Mouse (Mus musculus) liver, embryonic 14.5 days (tissue): ENCODE data around the gene Mprip. TPM values are rescaled to one million over a fixed set of nuclear protein-coding genes. Genes with fewer than 3 reads are reported as not detected.

Experiments used
- ATAC-seq: fragments of 200-750 bp; cut with Nextera tagmentation; 2 replicates; pipeline ENCODE4 v1.8.0; 2017; ENCODE audit warnings: moderate number of reproducible peaks, mild to moderate bottlenecking, moderate library complexity; ENCODE audit not compliant: insufficient read depth
- DNase-seq, 3 experiments: peaks; one replicate each; pipeline ENCODE4 v3.0.0-alpha.2; 2012 to 2013; ENCODE audit warnings: low read depth in 3 of 3, low spot score in 3 of 3
- H3K27ac ChIP-seq: fragments of 300-500 bp; sonication (generic); 2 replicates; pipeline ENCODE4 v1.5.1; 2014; ENCODE audit warnings: moderate library complexity, mild to moderate bottlenecking, control low read depth, inconsistent platforms
- H3K27me3 ChIP-seq: fragments of 300-500 bp; sonication (generic); 2 replicates; pipeline ENCODE4 v1.6.1; 2014; ENCODE audit warnings: mild to moderate bottlenecking, low read length, moderate library complexity; ENCODE audit not compliant: control insufficient read depth, insufficient read depth
- H3K36me3 ChIP-seq: fragments of 300-500 bp; sonication (generic); replicated peaks from 2 replicates; pipeline ENCODE4 v1.6.1; 2014; ENCODE audit warnings: low read depth; ENCODE audit not compliant: control insufficient read depth, insufficient read depth
- H3K4me1 ChIP-seq, 2 experiments: fragments of 200-500 bp in 1 of 2; fragments of 300-500 bp in 1 of 2; sonication (generic) in 1 of 2; replicated peaks; 2 replicates each; pipeline ENCODE4 v1.6.1; 2012 to 2014; ENCODE audit warnings: antibody characterized with exemption in 1 of 2, inconsistent platforms in 1 of 2, low read length in 1 of 2; ENCODE audit not compliant: control insufficient read depth in 2 of 2, insufficient read depth in 2 of 2
- H3K4me2 ChIP-seq: fragments of 300-500 bp; sonication (generic); 2 replicates; pipeline ENCODE4 v1.6.1; 2014; ENCODE audit warnings: low read depth, mild to moderate bottlenecking, control low read depth, moderate library complexity
- H3K4me3 ChIP-seq, 2 experiments: fragments of 200-500 bp in 1 of 2; fragments of 300-500 bp in 1 of 2; sonication (generic) in 1 of 2; 2 replicates each; pipeline ENCODE4 v1.5.1; 2012 to 2014; ENCODE audit warnings: low read depth in 2 of 2, low read length in 2 of 2, mild to moderate bottlenecking in 2 of 2, control low read depth in 1 of 2, inconsistent platforms in 1 of 2, moderate library complexity in 1 of 2; ENCODE audit not compliant: insufficient read depth in 1 of 2
- H3K9ac ChIP-seq: fragments of 300-500 bp; sonication (generic); replicated peaks from 2 replicates; pipeline ENCODE4 v1.6.1; 2014; ENCODE audit warnings: mild to moderate bottlenecking, control low read depth, moderate library complexity
- H3K9me3 ChIP-seq: fragments of 300-500 bp; sonication (generic); 2 replicates; pipeline ENCODE4 v1.6.1; 2016; ENCODE audit warnings: low read length, mixed read lengths; ENCODE audit not compliant: control insufficient read depth
- CTCF ChIP-seq: IDR thresholded peaks from 2 replicates; pipeline ENCODE4 v1.5.1; 2016; ENCODE audit warnings: antibody characterized with exemption, low read depth, control low read depth
- EP300 ChIP-seq: IDR thresholded peaks from 2 replicates; pipeline ENCODE4 v1.6.1; 2016; ENCODE audit warnings: antibody characterized with exemption, low read depth
- WGBS: fragments of 180-500 bp; shearing (Covaris S2); extraction: QIAGEN DNeasy Blood & Tissue Kit; methylation state at CpG from one replicate; pipeline ENCODE4 v1.1.7; 2014; ENCODE audit not compliant: insufficient replicate concordance; 5-methylcytosine and 5-hydroxymethylcytosine counted together
- polyA plus RNA-seq, 2 experiments: library from polyadenylated mRNA; depleted of rRNA in 1 of 2; stranded (reverse) in 1 of 2; unstranded in 1 of 2; fragments of >200 nt; fragmentation: Nextera tagmentation in 1 of 2; extraction: Ambion mirVana in 1 of 2; gene quantifications; 2 replicates each; pipeline versions ENCODE4 v1.2.1 to v1.2.3; 2012 to 2014

The Mprip gene
- polyA plus RNA-seq, 2 experiments = 10.2 to 14.6 TPM

DNA sequence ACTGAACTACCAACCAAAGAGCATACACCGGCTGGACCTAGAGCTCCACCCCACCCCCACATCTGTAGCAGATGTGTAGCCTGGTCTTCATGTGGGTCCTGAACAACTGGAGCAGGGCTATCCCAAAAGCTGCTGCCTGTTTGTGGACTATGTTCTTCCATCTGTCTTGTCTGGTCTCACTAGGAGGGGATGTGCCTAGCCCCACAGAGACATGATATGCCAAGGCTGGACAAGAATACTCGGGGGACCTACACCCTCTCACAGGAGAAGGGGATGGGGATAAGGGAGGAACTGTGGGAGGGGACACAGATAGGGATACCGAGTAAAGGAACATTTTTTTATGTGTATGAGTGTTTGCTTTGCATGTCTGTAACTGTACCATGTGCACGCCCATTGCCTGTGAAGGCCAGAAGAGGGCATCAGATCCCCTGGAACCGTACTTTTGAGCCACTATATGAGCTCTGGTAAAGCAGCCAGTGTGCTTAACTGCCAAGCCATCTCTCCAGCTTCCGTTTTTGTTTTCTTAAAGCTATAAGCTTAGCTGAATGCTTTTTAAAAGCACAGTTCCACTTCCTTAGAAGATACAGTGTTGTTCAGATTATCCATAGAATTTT is 37.0 kb upstream of the Mprip start:
- DNase-seq = peak in 2 of 3 experiments; percentile 10 to 19

DNA sequence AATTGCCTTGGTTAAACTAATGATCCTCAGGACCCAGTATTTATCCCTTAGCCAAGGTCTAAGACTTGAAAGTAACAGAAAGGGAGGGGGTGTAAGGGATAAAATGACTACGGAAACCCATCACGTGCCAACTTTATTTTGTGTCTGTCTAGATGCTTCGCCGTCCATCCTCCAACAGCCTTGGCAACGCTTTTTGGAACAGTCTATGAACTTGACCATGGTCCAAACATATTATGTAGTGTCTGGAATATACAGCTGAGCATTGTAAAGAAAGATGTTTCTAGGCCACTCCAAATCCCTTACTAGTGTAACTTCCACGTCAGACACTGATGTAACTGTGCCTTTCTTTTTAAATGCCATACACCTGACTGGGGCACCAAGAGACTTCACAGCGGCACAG is 34.9 kb upstream of the Mprip start:
- Histone ChIP-seq H3K9ac (no peak overlapping the region), H3K27me3 (no peaks in the 10 kb centered on the region), H3K4me1 (no peaks in the 10 kb centered on the region), H3K9me3 (no peaks in the 10 kb centered on the region), H3K4me2 (no peak overlapping the region), H3K27ac (no peak overlapping the region), H3K36me3 (no peaks in the 10 kb centered on the region), H3K4me3 (no peak overlapping the region)
- DNase-seq (no peak), ATAC-seq (no peak)
- no peak for TF ChIP-seq CTCF
- 65% methylated on average over 7 of the region's 7 CpGs for WGBS

More for the DNA sequence above, 37.0 kb upstream of the Mprip start:
- Histone ChIP-seq H3K4me3 (no peak overlapping the region), H3K9ac (no peak overlapping the region), H3K27me3 (no peaks in the 10 kb centered on the region), H3K9me3 (no peaks in the 10 kb centered on the region), H3K36me3 (no peaks in the 10 kb centered on the region), H3K4me2 (no peak overlapping the region), H3K27ac (no peak overlapping the region), H3K4me1 (no peaks in the 10 kb centered on the region)
- WGBS = 23% methylated on average over 6 of the region's 6 CpGs
- TF ChIP-seq EP300 (no peak), CTCF (peak; percentile 67)
- no peak for ATAC-seq

- Histone ChIP-seq H3K9me3 (no peaks in the 10 kb centered on the region), H3K4me3 (no peak overlapping the region), H3K9ac (no peak overlapping the region), H3K4me1 (no peaks in the 10 kb centered on the region), H3K27me3 (no peaks in the 10 kb centered on the region), H3K27ac (no peak overlapping the region), H3K4me2 (no peak overlapping the region), H3K36me3 (no peaks in the 10 kb centered on the region)
- ATAC-seq = no peak
- no peak for DNase-seq
- TF ChIP-seq CTCF (no peak), EP300 (no peak)
- 34% methylated on average over 5 of the region's 5 CpGs for WGBS
Observed at GRCm38 (mm10) chr11:59628177-59628576, 32.9 kb upstream of the Mprip start.

- no peak overlapping the region for H3K4me2 ChIP-seq
- H3K4me3 ChIP-seq = no peak overlapping the region
- TF ChIP-seq CTCF (no peak), EP300 (no peak)
- H3K27me3 ChIP-seq = no peaks in the 10 kb centered on the region
- H3K4me1 ChIP-seq = no peaks in the 10 kb centered on the region
- no peaks in the 10 kb centered on the region for H3K36me3 ChIP-seq
- no peak overlapping the region for H3K27ac ChIP-seq
- DNase-seq = no peak
- 57% methylated on average over 5 of the region's 5 CpGs for WGBS
- no peak overlapping the region for H3K9ac ChIP-seq
- H3K9me3 ChIP-seq = no peaks in the 10 kb centered on the region
- no peak for ATAC-seq
Observed at GRCm38 (mm10) chr11:59629871-59630270, 31.2 kb upstream of the Mprip start.

DNA sequence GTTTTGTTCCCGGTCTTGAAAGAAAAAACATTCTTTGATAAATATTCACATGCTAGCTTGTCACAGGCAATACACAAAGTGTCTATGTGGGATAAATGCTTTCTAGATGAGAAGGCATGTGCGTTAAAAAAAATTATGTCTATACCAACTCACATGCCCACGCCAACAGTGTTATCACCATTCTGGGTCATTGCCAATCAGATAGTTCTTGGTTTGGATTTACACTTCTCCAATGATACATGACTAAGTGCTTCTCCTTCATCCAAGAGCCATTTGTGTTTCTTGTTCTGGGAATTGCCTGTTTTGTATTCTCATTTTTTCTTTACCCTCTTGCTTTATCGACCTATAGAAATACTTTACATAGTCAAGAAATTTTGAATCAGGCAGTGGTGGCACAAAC is 29.1 kb upstream of the Mprip start:
- no peaks in the 10 kb centered on the region for H3K9me3 ChIP-seq
- H3K27ac ChIP-seq = no peak overlapping the region
- H3K4me1 ChIP-seq = peaks cover 0 to 3% of the 10 kb centered on the region in 2 experiments; a peak in 2 of 4 replicates
- no peak for ATAC-seq
- H3K36me3 ChIP-seq = no peaks in the 10 kb centered on the region
- no peak overlapping the region for H3K9ac ChIP-seq
- no peak for DNase-seq
- no peak overlapping the region for H3K4me2 ChIP-seq
- 66% methylated on average over 4 of the region's 4 CpGs for WGBS
- no peak overlapping the region for H3K4me3 ChIP-seq
- TF ChIP-seq EP300 (no peak), CTCF (no peak)
- no peaks in the 10 kb centered on the region for H3K27me3 ChIP-seq
